Mouse (Mus musculus): ENCODE results near the gene Olfr1375. TPM values are rescaled to one million over a fixed set of nuclear protein-coding genes. Genes with fewer than 3 reads are reported as not detected.
"Not testable (repeated sequence)": the region's sequence is repeated elsewhere in the genome, so short reads cannot be mapped to it uniquely, and the experiment has no call there.

The Olfr1375 gene
- total RNA-seq (2021), result not detected

GRCm38 (mm10) chr11:51047809-51048208 lies at the start of gene Olfr1375:
Gene Olfr1375 (plus strand): TSS chr11:51048109.
- intact Hi-C loops (cut with DNase I); DNase-seq: not testable (repeated sequence)

GRCm38 (mm10) chr11:51003296-51003695 lies 44.6 kb upstream of the Olfr1375 start, which contains the start of gene Olfr51:
Gene Olfr51 (plus strand): TSS chr11:51003596.
- intact Hi-C loops (cut with DNase I), result no loop called here
- DNase-seq, result no peak

- intact Hi-C loops (cut with DNase I), result no loop called here
- peak; percentile 5 to 22 for DNase-seq
Measured at GRCm38 (mm10) chr11:51011821-51012220, 36.1 kb upstream of the Olfr1375 start.

GRCm38 (mm10) chr11:51013936-51014335 lies 34.0 kb upstream of the Olfr1375 start, which contains the start of gene Olfr54:
Gene Olfr54 (plus strand): TSS chr11:51014236.
- DNase-seq, result no peak
- intact Hi-C loops (cut with DNase I), result no loop called here

GRCm38 (mm10) chr11:51016341-51016740 lies 31.6 kb upstream of the Olfr1375 start:
- intact Hi-C loops (cut with DNase I), result no loop called here
- no peak for DNase-seq

- intact Hi-C loops (cut with DNase I); DNase-seq: not testable (repeated sequence)
Measured at GRCm38 (mm10) chr11:51026811-51027210, 21.1 kb upstream of the Olfr1375 start.

- intact Hi-C loops (cut with DNase I); DNase-seq: not testable (repeated sequence)
Measured at GRCm38 (mm10) chr11:51029381-51029780, 18.5 kb upstream of the Olfr1375 start.

- intact Hi-C loops (cut with DNase I), result loop anchor here (10.0 kb wide), 1 partner anchor 585 kb away; no protein-coding TSS in a partner anchor
- DNase-seq, result no peak
Measured at GRCm38 (mm10) chr11:51030225-51030624, 17.7 kb upstream of the Olfr1375 start.

GRCm38 (mm10) chr11:51032851-51033250 lies 15.1 kb upstream of the Olfr1375 start:
- intact Hi-C loops (cut with DNase I), result loop anchor here (1.0 to 10.0 kb wide), 2 partner anchors 93 to 588 kb away; no protein-coding TSS in a partner anchor
- peak; percentile 4 to 11 for DNase-seq

- intact Hi-C loops (cut with DNase I), result loop anchor here (10.0 kb wide), 1 partner anchor 589 kb away; no protein-coding TSS in a partner anchor
- not testable (repeated sequence) for DNase-seq
Measured at GRCm38 (mm10) chr11:51034141-51034540, 13.8 kb upstream of the Olfr1375 start.

GRCm38 (mm10) chr11:51035951-51036350 lies 12.0 kb upstream of the Olfr1375 start:
- intact Hi-C loops (cut with DNase I), result loop anchor here (10.0 kb wide), 1 partner anchor 591 kb away; no protein-coding TSS in a partner anchor
- DNase-seq, result peak in 1 of 2 experiments; percentile 3

- intact Hi-C loops (cut with DNase I); DNase-seq: not testable (repeated sequence)
Measured at GRCm38 (mm10) chr11:51044776-51045175, 3.1 kb upstream of the Olfr1375 start.

GRCm38 (mm10) chr11:51051678-51052077 lies 3.8 kb downstream of the Olfr1375 start:
- no peak for DNase-seq
- intact Hi-C loops (cut with DNase I), result no loop called here

- intact Hi-C loops (cut with DNase I), result no loop called here
- no peak for DNase-seq
Measured at GRCm38 (mm10) chr11:51053230-51053629, 5.3 kb downstream of the Olfr1375 start.

- intact Hi-C loops (cut with DNase I), result loop anchor here (2.0 kb wide), 2 partner anchors 128 to 232 kb away; partner anchors contain the start of genes Zfp354b and Zfp354c
- DNase-seq, result peak; percentile 70
Measured at GRCm38 (mm10) chr11:51059151-51059571, 11.3 kb downstream of the Olfr1375 start, which contains the start of gene Zfp354a. Gene Zfp354a (plus strand): TSS chr11:51059257.

- intact Hi-C loops (cut with DNase I), result loop anchor here (2.0 kb wide), 2 partner anchors 129 to 233 kb away; partner anchors contain the start of genes Zfp354b and Zfp354c
- peak; percentile 1 to 5 for DNase-seq
Measured at GRCm38 (mm10) chr11:51059640-51060039, 11.7 kb downstream of the Olfr1375 start.

- intact Hi-C loops (cut with DNase I), result no loop called here
- DNase-seq, result no peak
Measured at GRCm38 (mm10) chr11:51060981-51061380, 13.1 kb downstream of the Olfr1375 start.

- intact Hi-C loops (cut with DNase I), result no loop called here
- DNase-seq, result no peak
Measured at GRCm38 (mm10) chr11:51063276-51063675, 15.4 kb downstream of the Olfr1375 start.

GRCm38 (mm10) chr11:51063841-51064240 lies 15.9 kb downstream of the Olfr1375 start:
- intact Hi-C loops (cut with DNase I), result no loop called here
- DNase-seq, result no peak

- intact Hi-C loops (cut with DNase I), result no loop called here
- DNase-seq, result no peak
Measured at GRCm38 (mm10) chr11:51084527-51084926, 36.6 kb downstream of the Olfr1375 start.

GRCm38 (mm10) chr11:51085269-51085668 lies 37.4 kb downstream of the Olfr1375 start:
- intact Hi-C loops (cut with DNase I), result no loop called here
- no peak for DNase-seq
